Mouse (Mus musculus): ENCODE results near the gene Gm42906. TPM values are rescaled to one million over a fixed set of nuclear protein-coding genes. Genes with fewer than 3 reads are reported as not detected.

The Gm42906 gene
- polyA plus RNA-seq, 1 experiment from 2014 or later = not detected

DNA sequence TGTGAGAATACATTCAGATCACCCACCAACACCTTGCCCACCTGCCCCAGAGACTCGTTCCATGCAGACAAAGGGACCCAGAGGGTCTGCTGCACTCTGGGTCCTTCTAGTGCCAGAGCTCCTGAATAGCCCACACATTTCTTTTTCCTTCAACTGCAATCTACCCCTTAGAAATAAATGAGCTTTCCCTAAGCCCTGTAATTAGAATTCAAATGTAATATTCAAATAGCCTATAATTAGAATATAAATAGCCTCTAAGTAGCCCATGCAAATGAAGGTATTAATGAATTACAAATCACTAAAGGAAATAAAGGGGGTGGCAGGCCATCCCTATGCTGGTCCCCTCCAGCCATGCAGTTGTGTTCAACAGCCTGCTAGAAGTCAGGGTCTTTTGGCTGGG, 18.7 kb downstream of the Gm42906 start:
- no peak overlapping the region for H3K9ac ChIP-seq
- no peaks in the 10 kb centered on the region for H3K9me3 ChIP-seq (replicated peaks)
- H3K27me3 ChIP-seq = peaks cover 30% of the 10 kb centered on the region
- peaks cover 38% of the 10 kb centered on the region for H3K4me1 ChIP-seq
- no peaks in the 10 kb centered on the region for H3K36me3 ChIP-seq (ENCODE audit: poor library complexity, severe bottlenecking)
- 0% methylated on average over 1 of the region's 1 CpGs for WGBS
- no peak overlapping the region for H3K4me2 ChIP-seq
- peak; percentile 89 for ATAC-seq
- H3K27ac ChIP-seq = no peak overlapping the region
- no peak overlapping the region for H3K4me3 ChIP-seq

DNA sequence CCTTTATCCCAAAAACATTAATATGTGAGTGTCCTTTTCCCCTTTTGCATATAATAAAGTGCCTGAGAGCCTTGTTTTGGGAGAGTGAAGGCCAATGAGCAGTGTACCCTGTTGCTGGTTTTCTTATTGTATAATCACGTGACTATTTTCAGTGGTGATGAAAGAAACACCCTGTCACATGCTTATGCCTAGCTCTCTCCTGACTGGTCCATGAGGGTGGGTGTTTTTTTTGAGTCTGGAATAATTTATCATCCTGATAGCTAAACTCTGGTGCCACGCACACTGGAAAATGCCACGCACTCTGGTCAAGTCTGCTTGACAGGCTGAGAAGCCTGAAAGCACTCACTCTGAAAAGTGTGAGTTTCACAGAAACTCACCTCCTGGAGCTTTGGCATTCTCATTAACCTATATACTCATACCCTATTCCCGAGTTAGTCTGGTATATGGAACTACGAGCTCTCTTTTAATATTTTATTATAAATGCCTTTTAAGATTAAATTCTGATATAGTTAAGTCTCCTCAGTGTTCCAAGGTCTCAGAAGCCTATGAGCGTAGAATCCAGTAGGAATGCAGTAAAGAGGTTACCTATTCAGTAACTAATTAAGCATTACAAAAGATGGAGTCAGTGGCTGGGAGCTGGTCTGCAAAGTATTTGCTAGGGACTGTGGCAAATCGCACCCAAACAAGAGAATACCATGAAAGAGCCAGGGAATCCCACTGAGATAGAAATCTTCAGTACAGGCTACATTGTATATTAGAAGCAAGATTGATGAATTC, 19.7 kb downstream of the Gm42906 start:
- no peak for ATAC-seq
- Histone ChIP-seq H3K4me1 (peaks cover 48% of the 10 kb centered on the region), H3K9ac (no peak overlapping the region), H3K9me3 (replicated peaks) (no peaks in the 10 kb centered on the region), H3K36me3 (ENCODE audit: poor library complexity, severe bottlenecking) (no peaks in the 10 kb centered on the region), H3K4me3 (no peak overlapping the region), H3K27ac (no peak overlapping the region), H3K27me3 (peaks cover 27% of the 10 kb centered on the region), H3K4me2 (no peak overlapping the region)
- whole genome bisulfite sequencing = 21% methylated on average over 7 of the region's 7 CpGs

DNA sequence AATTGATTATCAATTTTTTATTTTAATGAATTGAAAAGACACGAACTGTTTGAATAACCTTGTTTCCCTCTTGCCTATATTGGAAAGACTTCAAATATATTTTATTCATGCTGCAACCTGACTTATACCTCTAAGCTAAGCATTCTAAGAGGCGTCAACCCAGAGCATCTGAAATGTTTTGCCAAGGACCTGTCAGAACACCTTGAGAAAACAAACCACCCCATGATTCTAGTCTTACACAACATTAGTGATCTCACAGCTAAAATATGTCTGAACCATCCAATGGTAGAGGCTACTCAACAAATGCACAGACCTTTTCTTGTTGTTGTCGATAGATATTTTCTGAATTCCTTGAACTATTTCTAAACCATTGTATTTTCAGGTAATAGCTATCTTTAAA, 20.5 kb downstream of the Gm42906 start:
- Histone ChIP-seq H3K4me3 (no peak overlapping the region), H3K27ac (no peak overlapping the region), H3K9ac (no peak overlapping the region), H3K9me3 (replicated peaks) (no peaks in the 10 kb centered on the region), H3K4me2 (no peak overlapping the region), H3K4me1 (peaks cover 44% of the 10 kb centered on the region), H3K36me3 (ENCODE audit: poor library complexity, severe bottlenecking) (no peaks in the 10 kb centered on the region), H3K27me3 (peaks cover 25% of the 10 kb centered on the region)
- no peak for ATAC-seq
- 85% methylated on average over 3 of the region's 3 CpGs for WGBS

DNA sequence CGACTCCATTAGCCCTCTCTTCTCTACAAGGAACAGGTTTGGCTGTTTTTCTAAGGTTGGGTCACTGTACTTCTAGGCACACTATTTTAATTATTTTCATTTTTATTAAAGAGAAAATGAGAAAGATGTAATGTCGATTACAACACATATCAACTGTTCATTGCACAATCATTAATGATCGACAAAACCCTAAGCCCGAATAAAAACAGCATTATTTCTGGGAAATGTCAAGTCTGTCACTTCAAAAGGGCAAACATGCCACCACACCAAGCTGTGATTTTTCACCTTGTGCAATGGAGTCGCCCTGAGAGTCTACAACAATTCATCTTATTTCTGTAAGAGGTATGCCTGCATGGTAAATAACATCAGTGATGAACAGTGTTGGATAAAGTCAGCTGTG, 21.7 kb downstream of the Gm42906 start:
- H3K36me3 ChIP-seq (ENCODE audit: poor library complexity, severe bottlenecking) = no peaks in the 10 kb centered on the region
- H3K27ac ChIP-seq = no peak overlapping the region
- H3K9me3 ChIP-seq (replicated peaks) = no peaks in the 10 kb centered on the region
- H3K4me1 ChIP-seq = peaks cover 44% of the 10 kb centered on the region
- no peak for ATAC-seq
- no peak overlapping the region for H3K4me3 ChIP-seq
- no peak overlapping the region for H3K4me2 ChIP-seq
- H3K9ac ChIP-seq = no peak overlapping the region
- peaks cover 15% of the 10 kb centered on the region for H3K27me3 ChIP-seq
- WGBS = 90% methylated on average over 5 of the region's 5 CpGs

DNA sequence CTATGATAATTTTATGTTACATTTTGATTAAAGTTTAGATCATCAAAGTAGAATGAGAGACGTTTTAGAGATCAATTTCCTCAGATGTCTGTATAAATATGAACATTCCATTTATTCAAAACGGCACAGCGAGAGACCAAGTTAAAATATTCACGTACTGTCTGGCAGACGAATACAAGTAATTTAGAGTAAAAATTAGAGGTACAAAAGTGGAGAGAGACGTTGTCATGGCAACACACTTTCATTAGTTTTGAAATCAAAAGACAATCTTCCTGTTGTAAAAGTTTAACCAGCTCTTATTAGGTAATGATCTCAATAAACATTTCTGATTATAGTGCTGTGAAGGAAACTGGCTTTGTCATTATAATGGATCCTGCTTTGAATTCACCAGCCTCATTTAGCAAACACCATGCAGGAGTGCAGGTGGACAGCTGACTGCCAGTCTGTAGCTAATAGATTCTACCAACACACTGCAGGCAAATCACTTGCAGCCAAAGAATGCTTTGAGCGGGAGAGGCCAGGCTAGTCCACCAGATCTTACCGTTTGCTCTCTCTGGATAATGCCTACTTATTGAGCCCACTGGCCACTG, 22.6 kb downstream of the Gm42906 start:
- Histone ChIP-seq H3K27me3 (peaks cover 8% of the 10 kb centered on the region), H3K27ac (peak overlapping the region; percentile 35; the same call in 1 of the 2 replicates), H3K4me1 (peaks cover 41% of the 10 kb centered on the region), H3K9ac (no peak overlapping the region), H3K4me3 (no peak overlapping the region), H3K36me3 (ENCODE audit: poor library complexity, severe bottlenecking) (no peaks in the 10 kb centered on the region), H3K9me3 (replicated peaks) (no peaks in the 10 kb centered on the region), H3K4me2 (no peak overlapping the region)
- WGBS = 17% methylated on average over 8 of the region's 8 CpGs
- ATAC-seq = peak; percentile 71

DNA sequence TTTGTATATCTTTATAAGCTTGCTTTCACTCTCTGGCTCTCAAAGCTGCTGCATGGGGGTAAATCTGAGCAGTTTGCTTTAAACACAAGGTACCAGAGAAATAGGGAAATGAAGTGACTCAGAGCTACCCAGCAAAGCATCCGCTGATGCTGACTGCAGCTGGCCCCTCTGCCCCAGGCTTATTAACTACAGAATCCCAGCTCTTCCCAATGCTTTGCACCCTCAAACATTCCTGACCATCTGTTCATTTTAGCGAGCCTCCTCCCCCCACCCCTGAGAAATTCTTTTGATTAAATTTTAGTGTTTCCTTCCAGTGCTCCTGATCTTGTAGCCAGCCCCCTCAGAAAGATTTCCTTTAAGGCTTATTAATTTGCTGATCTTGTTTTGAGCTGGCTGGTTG, 24.4 kb downstream of the Gm42906 start:
- H3K4me1 ChIP-seq = peaks cover 37% of the 10 kb centered on the region
- peak; percentile 42 for ATAC-seq
- peak overlapping the region; percentile 61 for H3K27ac ChIP-seq

DNA sequence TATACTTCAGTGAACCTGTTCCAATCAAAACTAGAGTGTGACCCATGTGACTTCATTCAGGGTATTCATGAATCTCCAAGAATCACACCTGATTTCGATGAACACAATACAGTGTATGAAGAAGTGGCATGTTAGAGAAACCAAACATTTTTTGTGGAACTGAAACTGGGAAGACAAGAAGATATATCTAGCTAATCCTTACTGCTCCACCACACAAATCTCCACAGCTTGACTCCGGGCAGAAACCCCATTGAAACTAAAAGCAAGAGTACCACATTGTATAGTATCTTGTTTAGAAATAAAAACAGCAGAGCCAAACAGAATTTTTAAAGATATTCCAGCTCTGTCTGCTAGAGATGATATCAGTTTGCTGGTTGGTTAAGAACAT, 27.4 kb downstream of the Gm42906 start:
- Histone ChIP-seq H3K9me3 (replicated peaks) (no peaks in the 10 kb centered on the region), H3K27me3 (no peaks in the 10 kb centered on the region), H3K4me3 (no peak overlapping the region), H3K36me3 (ENCODE audit: poor library complexity, severe bottlenecking) (no peaks in the 10 kb centered on the region), H3K4me2 (no peak overlapping the region), H3K4me1 (peaks cover 28% of the 10 kb centered on the region), H3K9ac (no peak overlapping the region), H3K27ac (no peak overlapping the region)
- WGBS = 89% methylated on average over 2 of the region's 2 CpGs
- no peak for ATAC-seq

More for the DNA sequence above, 24.4 kb downstream of the Gm42906 start:
- Histone ChIP-seq H3K27me3 (peaks cover 6% of the 10 kb centered on the region), H3K36me3 (ENCODE audit: poor library complexity, severe bottlenecking) (no peaks in the 10 kb centered on the region), H3K9ac (no peak overlapping the region), H3K4me2 (no peak overlapping the region; the same call in 1 of the 2 replicates), H3K9me3 (replicated peaks) (no peaks in the 10 kb centered on the region), H3K4me3 (no peak overlapping the region)
- WGBS = 34% methylated on average over 2 of the region's 2 CpGs

DNA sequence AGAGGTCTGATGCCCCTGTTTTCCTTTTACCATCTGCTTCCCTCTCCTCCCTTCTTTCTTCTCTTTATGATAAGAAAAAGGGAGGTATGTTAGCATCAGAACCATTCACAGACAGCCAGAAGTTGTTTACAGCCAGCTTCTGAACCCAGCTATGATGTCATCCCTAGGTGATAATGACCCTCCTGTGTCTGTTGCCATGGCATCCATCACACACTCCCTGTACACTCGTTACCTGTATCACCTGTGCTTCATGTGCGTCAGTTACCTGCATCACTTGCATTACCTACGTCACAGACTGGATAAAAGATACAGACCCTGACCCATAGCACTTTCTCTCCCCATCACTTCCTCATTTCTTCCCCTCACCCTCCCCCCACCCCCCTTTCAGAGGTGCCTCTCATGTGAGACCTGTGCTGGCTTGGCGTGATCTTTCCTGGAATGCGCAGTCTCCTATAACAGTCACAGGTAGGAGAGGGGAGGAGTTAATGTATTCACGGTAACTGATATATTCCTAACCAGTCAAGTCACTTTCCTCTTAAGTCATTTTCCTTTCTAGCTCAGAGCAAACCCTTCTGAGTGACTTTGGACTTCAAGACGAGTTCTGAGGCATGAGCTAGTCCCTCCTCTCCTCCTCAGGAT, 27.9 kb downstream of the Gm42906 start:
- Histone ChIP-seq H3K4me2 (no peak overlapping the region), H3K9ac (no peak overlapping the region), H3K4me3 (no peak overlapping the region), H3K9me3 (replicated peaks) (no peaks in the 10 kb centered on the region), H3K4me1 (peaks cover 25% of the 10 kb centered on the region), H3K27me3 (no peaks in the 10 kb centered on the region), H3K36me3 (ENCODE audit: poor library complexity, severe bottlenecking) (no peaks in the 10 kb centered on the region), H3K27ac (no peak overlapping the region)
- WGBS = 66% methylated on average over 7 of the region's 7 CpGs
- no peak for ATAC-seq

DNA sequence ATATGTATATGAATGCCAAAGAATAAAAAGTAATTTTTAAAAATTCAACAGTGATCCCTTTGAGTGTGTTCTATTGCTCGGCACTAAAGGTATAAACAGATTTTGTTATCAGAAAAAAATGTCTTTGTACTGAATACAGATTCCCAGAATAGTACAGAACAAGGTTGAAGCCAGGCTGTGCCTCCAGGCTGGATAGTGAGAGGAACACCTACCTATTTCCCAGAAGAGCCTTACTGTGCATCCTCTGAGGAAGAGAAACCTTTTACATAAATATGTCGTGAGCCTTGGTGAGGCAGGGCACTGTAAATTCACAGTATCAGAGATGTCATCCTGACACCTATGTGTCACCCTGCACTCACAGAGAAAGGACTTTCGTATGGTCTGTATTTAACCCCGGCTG, 31.8 kb downstream of the Gm42906 start:
- Histone ChIP-seq H3K36me3 (ENCODE audit: poor library complexity, severe bottlenecking) (no peaks in the 10 kb centered on the region), H3K9ac (no peak overlapping the region), H3K9me3 (replicated peaks) (no peaks in the 10 kb centered on the region), H3K4me3 (no peak overlapping the region), H3K27ac (no peak overlapping the region), H3K4me2 (no peak overlapping the region), H3K27me3 (no peaks in the 10 kb centered on the region), H3K4me1 (peaks cover 6% of the 10 kb centered on the region; the same call in 1 of the 2 replicates)
- 87% methylated on average over 4 of the region's 4 CpGs for WGBS
- ATAC-seq = no peak

DNA sequence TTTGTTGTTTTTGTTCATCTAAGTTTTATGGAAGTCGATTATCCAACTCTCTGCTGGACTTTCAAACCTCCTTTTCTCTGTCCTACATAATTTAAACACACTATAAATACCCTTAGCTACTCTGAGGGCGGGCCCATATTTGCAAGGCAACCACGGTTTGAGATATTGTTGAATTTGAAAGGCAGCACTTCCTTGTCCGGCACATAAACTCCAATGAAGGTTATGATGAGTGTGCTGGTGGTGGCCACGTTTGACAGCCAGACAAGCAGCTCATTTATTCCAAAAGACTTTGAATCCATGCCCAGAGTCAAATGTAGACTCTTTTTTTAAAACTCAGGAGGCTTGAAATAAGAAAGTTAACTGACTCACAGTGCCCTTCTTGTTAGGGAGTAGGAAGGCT, 33.3 kb downstream of the Gm42906 start:
- WGBS = 71% methylated on average over 5 of the region's 5 CpGs
- Histone ChIP-seq H3K27ac (no peak overlapping the region), H3K9ac (no peak overlapping the region), H3K4me1 (peaks cover 1% of the 10 kb centered on the region; the same call in 1 of the 2 replicates), H3K4me2 (no peak overlapping the region), H3K36me3 (ENCODE audit: poor library complexity, severe bottlenecking) (no peaks in the 10 kb centered on the region), H3K4me3 (no peak overlapping the region), H3K27me3 (no peaks in the 10 kb centered on the region), H3K9me3 (replicated peaks) (no peaks in the 10 kb centered on the region)
- ATAC-seq = no peak

DNA sequence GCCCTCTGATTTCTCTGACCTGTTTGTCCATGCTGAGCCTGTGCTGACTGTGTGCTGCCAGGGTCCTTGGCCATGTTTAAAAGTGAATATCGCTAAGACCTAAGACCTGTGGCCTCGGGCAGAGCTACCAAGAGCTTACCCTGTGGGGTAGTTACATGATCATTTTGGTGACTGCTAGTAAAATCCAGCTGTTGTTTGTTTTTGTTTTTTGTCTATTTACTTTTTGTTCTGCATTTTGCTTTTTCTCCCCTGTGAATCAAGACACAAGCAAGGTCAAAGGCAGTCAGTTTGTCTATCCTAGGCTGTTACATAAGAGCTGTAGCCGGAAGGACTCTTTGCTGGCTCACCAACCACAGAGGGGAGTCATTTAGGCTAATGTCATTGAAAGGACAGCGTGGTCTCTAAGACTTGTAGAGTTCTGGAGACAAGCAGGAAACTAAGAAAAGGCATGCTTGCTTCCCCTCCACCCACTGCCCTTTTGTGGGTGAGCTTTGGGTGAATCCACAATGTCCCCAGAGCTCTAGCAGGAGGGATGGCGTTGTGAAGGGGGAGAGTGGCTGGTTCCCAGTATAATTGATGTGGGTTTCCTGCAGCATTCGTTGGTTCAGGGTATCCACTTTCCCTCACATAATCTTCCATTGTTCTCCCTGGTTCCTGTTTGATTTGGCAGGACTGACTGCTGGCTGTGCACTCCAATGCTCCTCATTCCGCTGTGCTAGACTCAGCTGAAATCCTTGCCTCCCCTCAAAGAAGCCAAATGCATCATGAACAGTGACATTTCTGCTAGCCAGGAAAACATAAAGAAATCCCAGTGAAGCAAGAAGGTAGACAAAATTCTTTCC, 33.9 kb downstream of the Gm42906 start:
- no peak for ATAC-seq
- H3K4me1 ChIP-seq = no peaks in the 10 kb centered on the region
- no peak overlapping the region for H3K9ac ChIP-seq
- no peaks in the 10 kb centered on the region for H3K36me3 ChIP-seq (ENCODE audit: poor library complexity, severe bottlenecking)
- no peak overlapping the region for H3K27ac ChIP-seq
- no peak overlapping the region for H3K4me3 ChIP-seq
- H3K27me3 ChIP-seq = no peaks in the 10 kb centered on the region
- no peak overlapping the region for H3K4me2 ChIP-seq
- no peaks in the 10 kb centered on the region for H3K9me3 ChIP-seq (replicated peaks)
- 51% methylated on average over 7 of the region's 7 CpGs for WGBS

DNA sequence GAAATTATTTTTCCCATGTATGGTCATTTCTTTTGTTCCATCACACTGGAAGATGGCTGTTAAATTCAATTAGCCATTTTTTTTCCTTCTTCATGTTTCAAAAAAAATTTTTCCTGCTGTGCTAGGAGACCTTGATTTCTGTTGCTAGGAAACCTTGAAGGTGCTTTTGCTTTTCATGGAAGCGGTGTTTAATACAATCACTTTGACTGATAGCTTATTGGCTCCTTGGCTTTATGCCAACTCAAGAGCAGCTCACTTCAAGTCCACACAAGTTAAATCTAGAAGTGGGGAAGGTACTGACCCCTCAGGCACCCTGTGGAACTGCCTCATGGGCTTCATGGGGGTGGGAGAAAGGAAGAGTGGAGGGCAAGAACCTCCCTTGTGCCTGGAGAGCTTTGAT, 38.1 kb downstream of the Gm42906 start:
- no peaks in the 10 kb centered on the region for H3K36me3 ChIP-seq (ENCODE audit: poor library complexity, severe bottlenecking)
- no peak overlapping the region for H3K4me3 ChIP-seq
- no peak overlapping the region for H3K4me2 ChIP-seq
- H3K9ac ChIP-seq = no peak overlapping the region
- H3K4me1 ChIP-seq = no peaks in the 10 kb centered on the region
- H3K27me3 ChIP-seq = no peaks in the 10 kb centered on the region
- ATAC-seq = peak; percentile 53; the same call in 1 of the 2 replicates
- no peak overlapping the region for H3K27ac ChIP-seq
- H3K9me3 ChIP-seq (replicated peaks) = no peaks in the 10 kb centered on the region
- 61% methylated on average over 1 of the region's 1 CpGs for WGBS

All from forebrain, embryonic 13.5 days (tissue).